Mouse (Mus musculus): ENCODE results near the gene Tnrc18. TPM values are rescaled to one million over a fixed set of nuclear protein-coding genes. Genes with fewer than 3 reads are reported as not detected.

The Tnrc18 gene
- polyA plus RNA-seq, 1 experiment from 2014 or later, result 44.0 TPM

- H3K9me3 ChIP-seq (ENCODE audit: control insufficient read depth, low read length), result no peaks in the 10 kb centered on the region
- H3K4me2 ChIP-seq (replicated peaks; ENCODE audit: low read depth, low read length), result peak overlapping the region; percentile 93
- ATAC-seq (ENCODE audit: low FRiP score) (no peak), DNase-seq (ENCODE audit: low spot score) (peak; percentile 80)
- H3K4me1 ChIP-seq (replicated peaks; ENCODE audit: control insufficient read depth, insufficient read depth, low read length), result peaks cover 17% of the 10 kb centered on the region
- H3K9ac ChIP-seq (ENCODE audit: low read depth, low read length), result peak overlapping the region; percentile 99
- no peaks in the 10 kb centered on the region for H3K27me3 ChIP-seq (ENCODE audit: control insufficient read depth, insufficient read depth, low read length)
- peak overlapping the region; percentile 100 for H3K27ac ChIP-seq (ENCODE audit: low read depth, low read length)
- H3K36me3 ChIP-seq (ENCODE audit: control insufficient read depth, insufficient read depth, low read length), result no peaks in the 10 kb centered on the region
- H3K4me3 ChIP-seq (ENCODE audit: low read depth, low read length), result peak overlapping the region; percentile 99
- WGBS, result 0% methylated on average over 53 of the region's 53 CpGs
These were observed 3.1 kb upstream of the Tnrc18 start for GRCm38 (mm10) chr5:142820276-142821265.

- under 1% methylated on average over 36 of the region's 36 CpGs for WGBS
These were observed 2.2 kb upstream of the Tnrc18 start for GRCm38 (mm10) chr5:142819385-142820275.

GRCm38 (mm10) chr5:142818435-142819360 is 1.2 kb upstream of the Tnrc18 start:
- peaks cover 6% of the 10 kb centered on the region for H3K4me1 ChIP-seq (replicated peaks; ENCODE audit: control insufficient read depth, insufficient read depth, low read length)
- H3K27me3 ChIP-seq (ENCODE audit: control insufficient read depth, insufficient read depth, low read length), result no peaks in the 10 kb centered on the region
- H3K4me3 ChIP-seq (ENCODE audit: low read depth, low read length), result peak overlapping the region; percentile 99
- no peaks in the 10 kb centered on the region for H3K9me3 ChIP-seq (ENCODE audit: control insufficient read depth, low read length)
- under 1% methylated on average over 41 of the region's 43 CpGs for WGBS
- H3K4me2 ChIP-seq (replicated peaks; ENCODE audit: low read depth, low read length), result peak overlapping the region; percentile 93
- DNase-seq (ENCODE audit: low spot score) (peak; percentile 84), ATAC-seq (ENCODE audit: low FRiP score) (no peak)
- no peaks in the 10 kb centered on the region for H3K36me3 ChIP-seq (ENCODE audit: control insufficient read depth, insufficient read depth, low read length)
- peak overlapping the region; percentile 99 for H3K9ac ChIP-seq (ENCODE audit: low read depth, low read length)
- H3K27ac ChIP-seq (ENCODE audit: low read depth, low read length), result peak overlapping the region; percentile 100

More at GRCm38 (mm10) chr5:142819385-142820275, 2.2 kb upstream of the Tnrc18 start:
- Histone ChIP-seq H3K9ac (ENCODE audit: low read depth, low read length) (peak overlapping the region; percentile 99), H3K27ac (ENCODE audit: low read depth, low read length) (peak overlapping the region; percentile 100), H3K36me3 (ENCODE audit: control insufficient read depth, insufficient read depth, low read length) (no peaks in the 10 kb centered on the region), H3K4me3 (ENCODE audit: low read depth, low read length) (peak overlapping the region; percentile 99), H3K4me2 (replicated peaks; ENCODE audit: low read depth, low read length) (peak overlapping the region; percentile 93), H3K4me1 (replicated peaks; ENCODE audit: control insufficient read depth, insufficient read depth, low read length) (peaks cover 12% of the 10 kb centered on the region), H3K27me3 (ENCODE audit: control insufficient read depth, insufficient read depth, low read length) (no peaks in the 10 kb centered on the region), H3K9me3 (ENCODE audit: control insufficient read depth, low read length) (no peaks in the 10 kb centered on the region)
- ATAC-seq (ENCODE audit: low FRiP score) (peak; percentile 25), DNase-seq (ENCODE audit: low spot score) (peak; percentile 86)

GRCm38 (mm10) chr5:142816811-142817523 is 495 bp downstream of the Tnrc18 start:
- peaks cover 5% of the 10 kb centered on the region for H3K4me1 ChIP-seq (replicated peaks; ENCODE audit: control insufficient read depth, insufficient read depth, low read length)
- peak overlapping the region; percentile 99 for H3K4me3 ChIP-seq (ENCODE audit: low read depth, low read length)
- peak overlapping the region; percentile 95 for H3K4me2 ChIP-seq (replicated peaks; ENCODE audit: low read depth, low read length)
- H3K9ac ChIP-seq (ENCODE audit: low read depth, low read length), result peak overlapping the region; percentile 100
- no peaks in the 10 kb centered on the region for H3K9me3 ChIP-seq (ENCODE audit: control insufficient read depth, low read length)
- no peaks in the 10 kb centered on the region for H3K36me3 ChIP-seq (ENCODE audit: control insufficient read depth, insufficient read depth, low read length)
- WGBS, result under 1% methylated on average over 68 of the region's 71 CpGs
- ATAC-seq (ENCODE audit: low FRiP score), result no peak
- peak overlapping the region; percentile 100 for H3K27ac ChIP-seq (ENCODE audit: low read depth, low read length)
- no peaks in the 10 kb centered on the region for H3K27me3 ChIP-seq (ENCODE audit: control insufficient read depth, insufficient read depth, low read length)
- no peak for DNase-seq (ENCODE audit: low spot score)

GRCm38 (mm10) chr5:142816031-142816810 is 1.2 kb downstream of the Tnrc18 start:
- ATAC-seq (ENCODE audit: low FRiP score) (no peak), DNase-seq (ENCODE audit: low spot score) (peak; percentile 75)
- H3K36me3 ChIP-seq (ENCODE audit: control insufficient read depth, insufficient read depth, low read length), result no peaks in the 10 kb centered on the region
- peak overlapping the region; percentile 95 for H3K4me2 ChIP-seq (replicated peaks; ENCODE audit: low read depth, low read length)
- peaks cover 12% of the 10 kb centered on the region for H3K4me1 ChIP-seq (replicated peaks; ENCODE audit: control insufficient read depth, insufficient read depth, low read length)
- H3K4me3 ChIP-seq (ENCODE audit: low read depth, low read length), result peak overlapping the region; percentile 99
- WGBS, result under 1% methylated on average over 39 of the region's 39 CpGs
- H3K27ac ChIP-seq (ENCODE audit: low read depth, low read length), result peak overlapping the region; percentile 100
- H3K27me3 ChIP-seq (ENCODE audit: control insufficient read depth, insufficient read depth, low read length), result no peaks in the 10 kb centered on the region
- H3K9ac ChIP-seq (ENCODE audit: low read depth, low read length), result peak overlapping the region; percentile 100
- no peaks in the 10 kb centered on the region for H3K9me3 ChIP-seq (ENCODE audit: control insufficient read depth, low read length)

- peak overlapping the region; percentile 99 for H3K4me3 ChIP-seq (ENCODE audit: low read depth, low read length)
- H3K36me3 ChIP-seq (ENCODE audit: control insufficient read depth, insufficient read depth, low read length), result no peaks in the 10 kb centered on the region
- peak overlapping the region; percentile 95 for H3K4me2 ChIP-seq (replicated peaks; ENCODE audit: low read depth, low read length)
- H3K9ac ChIP-seq (ENCODE audit: low read depth, low read length), result peak overlapping the region; percentile 100
- DNase-seq (ENCODE audit: low spot score) (peak; percentile 64), ATAC-seq (ENCODE audit: low FRiP score) (no peak)
- no peaks in the 10 kb centered on the region for H3K27me3 ChIP-seq (ENCODE audit: control insufficient read depth, insufficient read depth, low read length)
- WGBS, result under 1% methylated on average over 30 of the region's 30 CpGs
- peak overlapping the region; percentile 100 for H3K27ac ChIP-seq (ENCODE audit: low read depth, low read length)
- peaks cover 16% of the 10 kb centered on the region for H3K4me1 ChIP-seq (replicated peaks; ENCODE audit: control insufficient read depth, insufficient read depth, low read length)
- no peaks in the 10 kb centered on the region for H3K9me3 ChIP-seq (ENCODE audit: control insufficient read depth, low read length)
These were observed 2.0 kb downstream of the Tnrc18 start for GRCm38 (mm10) chr5:142815421-142816001.
